Mouse (Mus musculus) kidney, postnatal 0 days (tissue): Measurements from ENCODE around the gene Atp6v0e2. TPM values are rescaled to one million over a fixed set of nuclear protein-coding genes. Genes with fewer than 3 reads are reported as not detected.

ENCODE experiments used
- ATAC-seq: fragments of 200-750 bp; cut with Nextera tagmentation; replicated peaks from 2 replicates; pipeline ENCODE4 v1.8.0; 2017; ENCODE audit warnings: low read depth, moderate number of reproducible peaks, moderate TSS enrichment, moderate library complexity; ENCODE audit not compliant: low FRiP score
- DNase-seq: peaks from one replicate; pipeline ENCODE4 v3.0.0-alpha.2; 2016; ENCODE audit warnings: low spot score
- H3K27ac ChIP-seq: fragments of 300-500 bp; sonication (generic); 2 replicates; pipeline ENCODE4 v1.5.1; 2014; ENCODE audit warnings: mild to moderate bottlenecking
- H3K27me3 ChIP-seq: fragments of 300-500 bp; sonication (generic); 2 replicates; pipeline ENCODE4 v1.6.1; 2014; ENCODE audit warnings: low read length, mixed read lengths; ENCODE audit not compliant: insufficient read depth
- H3K36me3 ChIP-seq: fragments of 300-500 bp; sonication (generic); 2 replicates; pipeline ENCODE4 v1.6.1; 2014; ENCODE audit warnings: low read length, mixed read lengths; ENCODE audit not compliant: insufficient read depth
- H3K4me1 ChIP-seq: fragments of 300-500 bp; sonication (generic); replicated peaks from 2 replicates; pipeline ENCODE4 v1.6.1; 2014; ENCODE audit warnings: antibody characterized with exemption, low read length, mixed read lengths; ENCODE audit not compliant: insufficient read depth
- H3K4me2 ChIP-seq: fragments of 300-500 bp; sonication (generic); 2 replicates; pipeline ENCODE4 v1.6.1; 2014; ENCODE audit warnings: mild to moderate bottlenecking, low read length, moderate library complexity, mixed read lengths
- H3K4me3 ChIP-seq: fragments of 300-500 bp; sonication (generic); replicated peaks from 2 replicates; pipeline ENCODE4 v1.5.1; 2014; ENCODE audit warnings: low read depth, low read length
- H3K9ac ChIP-seq: fragments of 300-500 bp; sonication (generic); 2 replicates; pipeline ENCODE4 v1.6.1; 2014; ENCODE audit warnings: low read depth, low read length
- H3K9me3 ChIP-seq: fragments of 300-500 bp; sonication (generic); replicated peaks from 2 replicates; pipeline ENCODE4 v1.6.1; 2016; ENCODE audit warnings: low read length, inconsistent platforms, mixed read lengths
- CTCF ChIP-seq: IDR thresholded peaks from 2 replicates; pipeline ENCODE4 v1.5.1; 2016; ENCODE audit warnings: antibody characterized with exemption, low read depth, mild to moderate bottlenecking, moderate library complexity
- WGBS: fragments of 180-500 bp; shearing (Covaris S2); extraction: QIAGEN DNeasy Blood & Tissue Kit; methylation state at CpG from one replicate; pipeline ENCODE4 v1.1.7; 2014; 5-methylcytosine and 5-hydroxymethylcytosine counted together
- polyA plus RNA-seq: library from polyadenylated mRNA; unstranded; fragments of >200 nt; fragmentation: Nextera tagmentation; extraction: Ambion mirVana; gene quantifications from 2 replicates; pipeline ENCODE4 v1.2.1, GENCODE M21; 2015

Atp6v0e2 gene
- polyA plus RNA-seq, 1 experiment from 2014 or later, result 31.1 TPM

- H3K4me3 ChIP-seq, result no peak overlapping the region
- no peak for DNase-seq
- no peaks in the 10 kb centered on the region for H3K27me3 ChIP-seq
- TF ChIP-seq CTCF, result no peak
- no peaks in the 10 kb centered on the region for H3K9me3 ChIP-seq
- no peak overlapping the region for H3K9ac ChIP-seq
- no peaks in the 10 kb centered on the region for H3K4me1 ChIP-seq
- 86% methylated on average over 9 of the region's 9 CpGs for WGBS
- H3K36me3 ChIP-seq, result 0 out of 2 replicates have a peak, but pooled peaks cover 14% of the 10 kb centered on the region
- H3K4me2 ChIP-seq, result no peak overlapping the region
- ATAC-seq, result no peak
- no peak overlapping the region for H3K27ac ChIP-seq
Measured at GRCm38 (mm10) chr6:48527901-48528300, 9.5 kb upstream of the Atp6v0e2 start.

- Histone ChIP-seq H3K4me1 (no peaks in the 10 kb centered on the region), H3K4me3 (no peak overlapping the region), H3K9me3 (no peaks in the 10 kb centered on the region), H3K27me3 (no peaks in the 10 kb centered on the region), H3K36me3 (0 out of 2 replicates have a peak, but pooled peaks cover 14% of the 10 kb centered on the region), H3K27ac (no peak overlapping the region), H3K9ac (no peak overlapping the region), H3K4me2 (no peak overlapping the region)
- 78% methylated on average over 14 of the region's 14 CpGs for WGBS
- ATAC-seq, result no peak
- DNase-seq, result no peak
- peak; percentile 45; the same call in 1 of the 2 replicates for TF ChIP-seq CTCF
Measured at GRCm38 (mm10) chr6:48529261-48529660, 8.2 kb upstream of the Atp6v0e2 start.

DNA sequence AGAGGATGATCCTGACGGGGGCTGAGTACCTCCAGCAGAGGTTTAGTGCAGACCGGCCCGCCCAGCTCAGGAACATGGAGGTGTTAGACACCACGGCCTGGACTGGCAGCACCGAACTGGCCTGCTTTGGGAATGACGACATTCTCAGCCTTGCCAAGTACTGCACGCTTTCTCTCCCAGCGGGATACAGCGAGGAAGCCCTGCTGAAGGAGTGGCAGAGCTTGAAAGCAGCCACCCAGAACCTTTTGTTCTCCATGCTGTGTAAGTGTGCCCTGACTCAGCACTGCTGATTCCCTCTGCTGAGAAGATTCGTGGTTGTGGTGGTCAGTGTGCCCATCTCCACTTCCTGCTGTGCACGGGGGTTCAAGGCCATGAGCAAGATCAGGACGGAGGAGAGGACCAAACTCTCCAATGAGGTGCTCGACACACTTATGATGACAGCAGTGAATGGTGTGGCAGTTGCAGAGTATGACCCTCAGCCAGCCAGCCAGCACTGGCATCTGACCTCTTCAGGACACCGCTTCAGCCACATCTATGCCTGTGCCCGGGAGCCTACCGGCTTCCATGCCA is 7.5 kb upstream of the Atp6v0e2 start:
- no peak overlapping the region for H3K27ac ChIP-seq
- no peak for ATAC-seq
- no peak for TF ChIP-seq CTCF

GRCm38 (mm10) chr6:48530862-48531261 is 6.6 kb upstream of the Atp6v0e2 start:
- no peak overlapping the region for H3K27ac ChIP-seq
- no peak overlapping the region for H3K9ac ChIP-seq
- DNase-seq (peak; percentile 35), ATAC-seq (peak; percentile 27; the same call in 1 of the 2 replicates)
- H3K27me3 ChIP-seq, result no peaks in the 10 kb centered on the region
- H3K4me1 ChIP-seq, result no peaks in the 10 kb centered on the region
- no peak overlapping the region for H3K4me3 ChIP-seq
- 0 out of 2 replicates have a peak, but pooled peaks cover 14% of the 10 kb centered on the region for H3K36me3 ChIP-seq
- no peak overlapping the region for H3K4me2 ChIP-seq
- no peaks in the 10 kb centered on the region for H3K9me3 ChIP-seq
- WGBS, result 30% methylated on average over 2 of the region's 2 CpGs
- TF ChIP-seq CTCF, result no peak

More for the DNA sequence above, 7.5 kb upstream of the Atp6v0e2 start:
- no peak for DNase-seq
- H3K4me3 ChIP-seq, result no peak overlapping the region
- H3K4me1 ChIP-seq, result no peaks in the 10 kb centered on the region
- H3K4me2 ChIP-seq, result no peak overlapping the region
- no peaks in the 10 kb centered on the region for H3K9me3 ChIP-seq
- 0 out of 2 replicates have a peak, but pooled peaks cover 14% of the 10 kb centered on the region for H3K36me3 ChIP-seq
- WGBS, result 85% methylated on average over 16 of the region's 16 CpGs
- H3K9ac ChIP-seq, result no peak overlapping the region
- no peaks in the 10 kb centered on the region for H3K27me3 ChIP-seq

GRCm38 (mm10) chr6:48533475-48533874 is 3.9 kb upstream of the Atp6v0e2 start:
- 84% methylated on average over 2 of the region's 2 CpGs for WGBS
- TF ChIP-seq CTCF, result no peak
- no peak overlapping the region for H3K9ac ChIP-seq
- no peak overlapping the region for H3K27ac ChIP-seq
- H3K27me3 ChIP-seq, result no peaks in the 10 kb centered on the region
- 0 out of 2 replicates have a peak, but pooled peaks cover 9% of the 10 kb centered on the region for H3K36me3 ChIP-seq
- no peak overlapping the region for H3K4me3 ChIP-seq
- ATAC-seq (no peak), DNase-seq (no peak)
- H3K4me2 ChIP-seq, result no peak overlapping the region
- H3K9me3 ChIP-seq, result no peaks in the 10 kb centered on the region
- 0 out of 2 replicates have a peak, but pooled peaks cover 3% of the 10 kb centered on the region for H3K4me1 ChIP-seq

GRCm38 (mm10) chr6:48534913-48535312 is 2.5 kb upstream of the Atp6v0e2 start:
- no peaks in the 10 kb centered on the region for H3K27me3 ChIP-seq
- no peak for ATAC-seq
- no peak overlapping the region for H3K27ac ChIP-seq
- DNase-seq, result no peak
- H3K36me3 ChIP-seq, result 0 out of 2 replicates have a peak, but pooled peaks cover 9% of the 10 kb centered on the region
- no peak overlapping the region for H3K4me2 ChIP-seq
- H3K9me3 ChIP-seq, result no peaks in the 10 kb centered on the region
- H3K4me3 ChIP-seq, result no peak overlapping the region
- no peak for TF ChIP-seq CTCF
- WGBS, result 72% methylated on average over 8 of the region's 8 CpGs
- 0 out of 2 replicates have a peak, but pooled peaks cover 3% of the 10 kb centered on the region for H3K4me1 ChIP-seq
- no peak overlapping the region for H3K9ac ChIP-seq

DNA sequence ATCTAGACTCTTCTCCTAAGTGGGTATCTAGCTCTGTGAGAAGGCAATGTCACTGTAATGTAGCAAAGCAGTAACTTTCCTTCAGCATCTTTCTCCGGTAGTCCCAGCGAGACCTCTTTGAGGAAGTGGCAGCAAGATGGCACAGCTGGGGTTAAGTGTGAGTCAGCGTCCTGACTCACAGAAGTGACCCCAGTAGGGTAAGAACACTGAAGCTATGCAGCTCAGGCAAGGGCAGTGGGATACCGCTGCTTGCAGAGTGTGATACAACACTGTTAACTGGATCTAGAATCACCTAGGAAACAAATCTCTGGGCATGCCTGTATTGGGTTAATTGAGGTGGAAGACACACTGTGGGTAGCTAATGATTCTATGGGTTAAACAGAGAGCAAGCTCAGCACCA is 1.3 kb upstream of the Atp6v0e2 start:
- Histone ChIP-seq H3K4me3 (no peak overlapping the region), H3K27ac (no peak overlapping the region), H3K4me1 (0 out of 2 replicates have a peak, but pooled peaks cover 3% of the 10 kb centered on the region), H3K9ac (no peak overlapping the region), H3K27me3 (no peaks in the 10 kb centered on the region), H3K4me2 (no peak overlapping the region), H3K9me3 (no peaks in the 10 kb centered on the region), H3K36me3 (0 out of 2 replicates have a peak, but pooled peaks cover 9% of the 10 kb centered on the region)
- ATAC-seq, result no peak
- no peak for DNase-seq
- TF ChIP-seq CTCF, result no peak
- 73% methylated on average over 4 of the region's 4 CpGs for WGBS
